Mouse (Mus musculus): Measurements from ENCODE around the gene F7. TPM values are rescaled to one million over a fixed set of nuclear protein-coding genes. Genes with fewer than 3 reads are reported as not detected.

F7 gene
- 0.26 and 0.39 TPM in 2 replicates for polyA plus RNA-seq (2012; rRNA removed)

DNA sequence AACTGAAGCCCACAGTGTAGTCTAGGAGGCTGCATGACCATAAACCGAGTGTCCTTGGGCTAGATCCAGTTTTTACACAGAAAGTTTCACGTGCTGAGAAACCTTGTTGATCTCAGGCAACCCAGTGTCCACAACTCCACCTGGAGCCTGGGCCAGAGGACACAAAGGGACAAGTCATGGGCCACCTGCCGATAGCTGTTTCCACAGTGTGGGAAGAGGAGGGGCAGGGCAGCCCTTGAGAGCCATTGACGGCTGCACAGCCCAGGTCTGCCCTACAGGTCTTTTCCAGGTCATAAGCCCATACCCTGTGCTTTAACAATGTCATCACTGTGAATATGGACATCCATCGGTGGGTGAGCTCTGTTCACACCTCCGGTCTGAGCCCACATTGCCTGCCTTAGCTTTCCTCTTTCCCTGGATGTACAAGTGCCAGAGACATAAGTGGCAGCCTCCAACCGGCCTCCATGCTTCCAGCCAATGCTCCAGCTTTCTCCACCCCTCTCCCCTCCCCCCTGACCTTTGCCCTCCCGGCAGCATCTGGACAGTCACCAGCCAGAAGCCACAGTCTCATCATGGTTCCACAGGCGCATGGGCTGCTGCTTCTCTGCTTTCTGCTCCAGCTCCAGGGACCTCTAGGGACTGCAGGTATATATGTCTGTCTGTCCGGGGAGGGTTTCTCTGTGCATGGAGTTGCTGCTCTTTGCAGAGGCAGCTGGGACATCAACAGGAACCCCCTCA lies at the start of gene F7:
F7 (plus strand) TSS at position 548 of the 738 bp plus-strand sequence.

DNA sequence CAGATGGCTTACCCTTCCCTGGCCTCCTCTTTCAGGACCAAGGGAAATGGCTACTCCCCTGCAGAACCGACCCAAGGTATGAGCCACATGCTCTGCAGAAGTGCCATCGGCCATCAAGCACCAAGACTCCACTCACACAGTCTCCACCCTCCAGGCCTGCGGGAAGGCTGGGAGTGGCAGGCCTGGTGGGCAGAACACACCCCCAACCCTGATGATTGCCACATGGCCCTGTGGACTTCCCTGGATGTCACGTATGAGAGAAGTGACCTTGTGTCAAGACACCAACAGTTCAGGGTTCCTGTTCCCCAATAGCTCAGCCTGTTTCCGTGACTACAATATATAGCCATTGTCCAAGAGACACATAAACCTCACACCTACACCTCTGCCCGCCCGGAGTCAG lies 11.2 kb downstream of the F7 start, which contains the start of gene F10:
F10 (plus strand) TSS at position 294 of the 400 bp plus-strand sequence.

GRCm38 (mm10) chr8:13060441-13061150 lies 34.8 kb downstream of the F7 start, which contains the start of gene Proz:
Proz (plus strand) TSS chr8:13060914.

Other genes starting within 250 kb of the F7 start
- 141 TPM in 2 replicates for gene Mcf2l, start 152.2 kb upstream of the F7 start, polyA plus RNA-seq (2012; rRNA removed)
- gene F10, start 11.3 kb downstream of the F7 start, polyA plus RNA-seq (2012; rRNA removed): 0.50 and 0.54 TPM in 2 replicates
- gene Proz, start 34.9 kb downstream of the F7 start, polyA plus RNA-seq (2012; rRNA removed): 0.18 and 0.20 TPM in 2 replicates
- gene Pcid2, start 79.4 kb downstream of the F7 start, polyA plus RNA-seq (2012; rRNA removed): 33.8 and 36.5 TPM in 2 replicates
- gene Cul4a, start 79.6 kb downstream of the F7 start, polyA plus RNA-seq (2012; rRNA removed): 58.1 and 63.6 TPM in 2 replicates
- gene Lamp1, start 133.1 kb downstream of the F7 start, polyA plus RNA-seq (2012; rRNA removed): 238 and 256 TPM in 2 replicates
- gene Grtp1, start 174.6 kb downstream of the F7 start, polyA plus RNA-seq (2012; rRNA removed): 13.3 and 16.8 TPM in 2 replicates
- gene Adprhl1, start 228.1 kb downstream of the F7 start, polyA plus RNA-seq (2012; rRNA removed): 0.14 and 0.79 TPM in 2 replicates